Mouse (Mus musculus): ENCODE measurements around the gene Adgrg2.

DNA sequence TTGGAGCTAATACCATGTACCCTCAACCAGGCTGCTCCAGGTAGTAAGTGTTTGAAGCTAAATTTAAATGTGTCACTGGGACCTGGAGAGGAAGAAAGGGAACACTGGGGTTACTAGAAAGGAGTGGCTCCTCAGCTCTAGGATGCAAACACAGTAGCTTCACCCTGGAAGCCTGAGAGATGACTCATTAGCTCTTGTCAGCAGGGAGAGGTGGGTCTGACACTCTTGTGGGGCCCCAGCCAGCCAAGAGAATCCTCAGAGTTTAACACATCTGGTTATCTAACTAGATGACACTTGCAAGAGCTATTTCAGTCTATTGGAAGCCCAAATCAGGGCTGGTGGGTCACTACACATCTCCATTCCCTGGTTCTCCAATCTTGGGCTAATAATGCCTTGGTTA is 50.8 kb downstream of the Adgrg2 start:
- TF ChIP-seq EP300 (IDR thresholded peaks at IDR 0.05; ENCODE audit: low read depth) (no peak), CTCF (IDR thresholded peaks at IDR 0.05; ENCODE audit: low read depth) (no peak)

Data from liver, postnatal 0 days (tissue).